Mouse (Mus musculus): ENCODE data around the gene Tmem191c.

Tmem191c gene

DNA sequence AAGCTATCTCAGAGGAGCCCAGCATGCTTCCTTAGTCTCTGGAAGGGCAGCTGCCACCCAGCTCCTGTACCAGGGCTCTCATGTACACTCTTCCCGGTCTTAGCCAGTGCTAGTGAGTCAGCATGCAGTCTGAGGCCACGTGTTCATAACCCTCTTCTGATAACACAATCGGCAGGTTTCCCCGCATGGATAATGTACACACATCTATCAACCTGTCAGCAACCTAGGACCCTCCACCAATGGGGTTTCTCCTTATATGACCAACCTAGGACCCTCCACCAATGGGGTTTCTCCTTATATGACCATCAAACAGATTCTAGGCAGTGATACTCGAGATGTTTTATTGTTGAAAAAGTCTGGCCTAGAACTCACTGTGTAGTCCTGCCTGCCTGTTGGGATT is 7.9 kb upstream of the Tmem191c start:
- DNase-seq: no peak

DNA sequence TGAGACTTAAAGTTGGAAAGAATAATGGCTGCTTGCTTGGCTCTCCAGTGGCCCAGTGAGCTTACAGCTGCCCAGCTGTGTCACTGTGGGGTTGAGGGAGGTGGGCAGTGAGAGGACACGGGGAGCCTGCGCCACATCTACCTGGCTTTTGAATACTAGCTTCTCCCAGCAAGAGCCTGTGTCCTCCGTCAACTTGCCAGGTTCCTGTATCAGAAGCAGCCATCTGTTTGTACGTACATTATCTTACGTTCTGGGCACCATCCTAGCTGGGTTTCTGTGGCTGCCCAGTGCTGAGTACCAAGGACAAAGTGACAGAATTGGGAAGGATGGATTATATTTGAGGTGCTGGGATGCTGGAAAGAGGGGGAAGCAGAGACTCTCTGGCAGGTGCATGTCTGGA is 6.0 kb upstream of the Tmem191c start:
- DNase-seq: no peak

DNA sequence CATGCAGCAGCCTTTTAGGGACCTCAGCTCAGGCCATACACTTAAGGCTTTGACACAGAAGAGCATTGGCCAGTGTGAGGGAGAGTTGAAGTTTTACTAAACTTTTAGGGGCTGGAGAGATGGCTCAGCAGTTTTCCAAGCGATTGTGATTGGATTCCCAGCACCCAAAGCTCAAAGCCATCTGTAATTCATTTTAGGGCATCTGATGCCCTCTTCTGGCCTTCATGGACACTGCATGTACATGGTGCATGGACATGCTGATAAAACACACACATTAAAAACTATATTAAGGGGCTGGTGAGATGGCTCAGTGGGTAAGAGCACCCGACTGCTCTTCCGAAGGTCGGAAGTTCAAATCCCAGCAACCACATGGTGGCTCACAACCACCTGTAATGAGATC is 4.8 kb upstream of the Tmem191c start:
- DNase-seq: peak; percentile 58 to 74

DNA sequence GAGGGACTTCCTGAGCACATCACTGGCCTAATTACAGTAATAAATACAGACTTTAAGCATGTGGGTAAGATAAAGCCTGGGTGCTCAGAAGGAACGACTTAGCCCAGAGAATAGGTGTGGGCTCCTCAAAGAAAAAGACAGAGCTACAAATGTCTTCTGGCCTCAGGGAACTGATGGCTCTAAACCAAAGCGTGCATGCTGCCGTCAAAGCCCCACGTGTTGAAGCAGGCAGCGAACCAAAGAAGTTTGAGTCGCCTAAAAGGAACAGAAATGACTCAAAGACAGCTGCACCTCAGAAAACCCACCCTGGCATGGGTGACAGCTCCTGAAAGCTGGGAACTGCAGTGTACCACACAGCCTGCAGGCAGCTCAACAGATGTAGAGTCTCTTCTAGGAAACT is 4.0 kb upstream of the Tmem191c start:
- no peak for DNase-seq

DNA sequence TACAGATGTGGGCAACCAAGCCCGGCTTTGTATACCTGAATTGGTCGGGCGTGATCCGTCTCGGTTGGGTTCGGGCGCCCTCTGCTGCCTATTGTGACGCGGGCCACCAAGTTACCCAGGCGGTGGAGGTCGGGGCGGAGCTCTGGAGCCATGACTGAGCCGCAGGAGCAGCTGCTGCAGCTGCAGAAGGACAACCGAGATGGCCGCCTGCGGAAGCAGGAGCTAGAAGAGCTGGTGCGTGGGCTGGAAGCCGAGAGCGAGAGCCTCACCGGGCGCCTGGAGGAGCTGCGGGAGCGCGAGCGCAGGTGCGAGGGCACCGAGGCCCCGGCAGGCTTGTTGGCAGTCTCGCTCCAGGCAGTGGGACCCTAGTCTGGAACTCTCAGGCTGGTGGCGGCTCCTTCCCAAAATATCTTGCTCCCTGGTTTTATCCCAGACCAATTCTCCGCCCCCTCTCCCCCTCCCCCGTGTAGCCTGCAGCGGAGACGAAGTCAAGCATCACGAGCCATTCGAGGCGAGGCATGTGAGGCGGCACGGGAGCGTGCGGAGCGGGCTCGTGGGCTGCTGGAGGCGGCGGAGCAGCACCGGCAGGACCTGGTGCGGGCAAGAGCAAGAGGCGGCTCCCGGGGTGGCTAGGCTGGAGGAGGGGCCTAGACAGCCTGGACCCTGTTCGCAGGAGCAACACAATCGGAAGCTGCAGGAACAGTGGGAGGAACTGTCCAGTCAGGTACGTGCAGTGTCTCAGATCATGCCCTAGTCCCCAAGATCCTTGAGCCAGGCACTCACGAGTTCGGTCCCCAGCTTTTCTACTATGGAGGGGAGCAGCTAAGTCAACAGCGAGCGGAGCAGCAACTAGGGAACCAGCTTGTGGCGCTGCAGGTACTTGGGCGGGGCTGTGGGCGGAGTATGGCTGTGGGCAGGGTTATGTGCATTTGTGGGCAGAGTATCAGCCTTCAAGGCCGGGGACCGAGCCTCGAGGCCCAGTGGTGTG is 581 bp downstream of the Tmem191c start:
- peak; percentile 94 to 97 for DNase-seq

DNA sequence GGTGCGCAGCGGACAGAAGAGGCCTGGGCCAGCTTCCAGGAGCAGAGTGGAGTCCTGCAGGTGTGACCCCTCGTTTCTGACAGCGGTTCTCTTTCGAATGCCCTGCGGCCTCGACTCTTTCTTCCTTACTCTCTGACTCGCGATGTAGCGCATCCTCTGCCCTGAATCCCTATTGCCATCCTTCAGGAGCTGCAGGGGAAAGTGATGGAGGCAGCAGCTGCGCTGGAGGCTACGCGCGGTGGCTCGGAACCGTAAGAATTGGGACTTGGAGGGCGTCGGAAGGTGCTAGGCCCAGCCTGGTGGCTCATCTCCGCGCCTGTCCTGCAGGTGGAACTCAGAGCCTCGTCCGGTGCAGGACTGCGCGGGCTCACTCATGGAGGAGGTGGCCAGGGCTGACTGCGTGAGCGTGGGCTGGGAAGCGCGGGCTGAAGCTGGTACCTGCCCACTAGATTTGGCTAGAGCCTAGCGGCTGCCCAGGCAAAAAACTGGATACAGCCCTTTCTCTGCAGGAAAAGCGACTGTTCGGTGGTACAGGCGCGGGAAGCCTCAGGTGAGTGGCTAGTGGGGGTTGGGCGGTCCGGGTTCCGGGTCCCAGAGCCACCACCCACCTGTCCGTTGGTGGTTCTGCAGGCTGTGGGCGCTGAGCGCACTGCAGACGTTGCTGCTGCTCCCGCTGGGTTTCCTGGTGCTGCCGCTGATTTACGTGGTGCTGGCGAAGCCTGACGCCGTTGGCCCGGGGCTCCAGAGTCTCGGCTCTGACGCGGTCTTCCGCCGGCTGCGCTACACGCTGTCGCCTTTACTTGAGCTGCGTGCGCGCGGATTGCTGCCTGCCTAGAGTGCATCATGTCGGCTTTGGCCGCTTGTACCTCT is 1.7 kb downstream of the Tmem191c start:
- peak in 1 of 2 experiments; percentile 21 for DNase-seq

DNA sequence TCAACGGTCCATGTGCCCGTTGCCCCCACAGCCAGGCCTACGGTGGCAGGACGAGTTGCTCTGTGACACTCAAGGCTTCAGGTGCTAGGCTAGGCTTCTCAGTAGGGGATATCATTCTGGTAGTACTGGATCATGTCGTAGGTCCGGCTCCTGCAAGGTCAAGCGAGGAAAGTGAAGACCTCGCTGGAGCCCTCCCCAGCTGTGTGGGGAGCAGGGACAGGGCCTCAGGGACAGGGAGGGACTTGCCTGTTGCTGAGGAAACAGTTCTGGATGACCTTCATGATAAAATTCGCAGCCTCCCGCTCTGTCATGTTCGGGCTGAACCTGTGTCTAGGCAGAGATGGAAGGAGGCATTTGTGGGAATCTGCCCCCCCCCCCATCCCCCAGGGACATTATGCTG is 4.6 kb downstream of the Tmem191c start:
- no peak for DNase-seq

DNA sequence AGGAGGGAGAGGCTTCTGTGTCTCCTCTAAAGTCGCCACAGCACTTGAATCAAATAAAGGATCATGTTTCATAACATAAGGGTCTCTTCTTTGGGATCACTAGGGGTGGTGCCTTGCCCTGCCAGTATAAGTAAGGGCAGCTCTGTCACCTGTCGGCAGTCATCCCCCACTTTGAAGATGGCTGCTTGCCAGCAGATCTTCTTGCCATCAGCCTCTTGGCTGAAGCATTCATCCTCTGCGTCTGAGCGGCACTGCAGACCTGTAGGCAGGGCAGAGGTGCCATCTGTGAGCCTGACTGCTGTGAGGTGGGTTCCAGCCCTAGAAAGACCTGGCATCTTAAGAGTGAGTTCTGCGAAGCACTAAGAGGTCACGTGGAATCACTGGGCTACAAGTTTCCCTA is 7.3 kb downstream of the Tmem191c start:
- no peak for DNase-seq

DNA sequence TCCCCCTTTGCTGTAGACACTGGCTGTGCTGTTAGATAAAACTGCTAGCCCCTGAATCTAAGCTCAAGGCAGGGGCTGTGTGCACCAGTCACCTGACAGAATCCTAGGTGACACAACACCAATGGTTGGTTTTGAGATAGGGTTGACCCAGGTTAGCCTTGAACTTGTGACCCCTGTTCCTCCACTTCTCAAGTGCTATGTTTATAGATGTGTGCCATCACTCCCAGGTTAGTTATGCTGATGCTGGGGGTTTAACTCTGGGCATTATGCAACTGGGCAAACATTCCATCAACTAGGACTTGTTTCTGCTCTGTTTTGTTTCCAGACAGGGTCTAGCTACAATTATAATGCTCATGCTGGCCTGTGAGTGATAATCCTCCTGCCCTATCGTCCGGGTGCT is 11.2 kb downstream of the Tmem191c start:
- no peak for DNase-seq

DNA sequence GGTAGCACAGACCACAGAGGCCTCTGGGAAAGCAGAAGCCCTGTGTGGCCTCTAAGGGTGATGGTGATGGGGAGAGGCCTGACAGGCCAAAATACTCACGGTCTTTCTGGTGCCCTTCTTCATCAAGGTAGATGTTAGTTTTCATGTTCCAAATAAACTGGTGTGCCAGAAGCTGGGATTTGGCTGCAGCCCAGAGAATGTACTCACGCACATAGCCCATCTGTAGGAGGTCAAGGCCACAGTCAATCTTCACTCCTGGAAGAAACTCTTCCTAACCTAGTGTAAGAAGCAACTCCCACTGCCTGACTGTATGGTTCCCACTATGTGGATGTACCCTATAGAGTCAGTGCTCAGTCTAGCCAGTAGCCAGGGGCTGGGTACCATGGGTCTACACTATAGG is 15.1 kb downstream of the Tmem191c start:
- no peak for DNase-seq

DNA sequence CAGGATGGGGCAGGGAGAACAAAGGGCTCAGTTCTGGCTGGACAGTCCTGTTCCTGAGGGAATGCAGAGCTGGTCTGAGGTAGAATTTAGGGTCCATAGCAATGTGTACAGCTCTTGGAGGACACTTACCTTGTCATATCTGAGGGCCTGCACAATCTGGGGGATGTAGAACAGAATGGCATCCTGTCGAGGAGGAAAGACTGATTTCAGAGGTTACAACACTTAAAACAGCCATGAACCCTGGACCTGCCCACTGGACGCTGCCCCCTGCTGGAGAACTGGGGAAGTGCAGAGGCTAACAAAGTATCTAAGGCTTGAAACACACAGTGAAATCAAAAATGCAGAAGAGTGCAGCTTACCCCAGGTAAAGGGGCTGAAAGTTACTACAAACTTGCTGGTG is 16.9 kb downstream of the Tmem191c start:
- peak; percentile 60 to 86 for DNase-seq

DNA sequence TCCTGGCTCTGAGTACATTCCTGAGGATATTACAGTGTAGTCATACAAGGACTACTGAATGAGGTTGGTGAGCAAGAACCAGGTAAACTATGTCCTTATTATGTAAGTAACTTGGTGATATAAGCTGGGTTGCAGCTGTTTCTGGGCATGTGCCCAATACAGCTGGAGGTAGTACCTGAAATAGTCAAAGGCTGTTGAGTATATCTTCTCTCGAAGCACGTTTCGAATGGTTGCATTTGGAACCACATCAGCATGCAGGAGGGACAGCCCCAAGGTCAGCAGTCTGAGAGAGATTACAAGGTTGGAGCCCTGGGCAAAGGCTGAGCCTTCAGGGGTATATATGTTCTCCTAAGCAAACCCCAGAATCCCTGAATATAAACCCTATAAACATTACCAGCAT is 24.9 kb downstream of the Tmem191c start:
- DNase-seq: no peak

DNA sequence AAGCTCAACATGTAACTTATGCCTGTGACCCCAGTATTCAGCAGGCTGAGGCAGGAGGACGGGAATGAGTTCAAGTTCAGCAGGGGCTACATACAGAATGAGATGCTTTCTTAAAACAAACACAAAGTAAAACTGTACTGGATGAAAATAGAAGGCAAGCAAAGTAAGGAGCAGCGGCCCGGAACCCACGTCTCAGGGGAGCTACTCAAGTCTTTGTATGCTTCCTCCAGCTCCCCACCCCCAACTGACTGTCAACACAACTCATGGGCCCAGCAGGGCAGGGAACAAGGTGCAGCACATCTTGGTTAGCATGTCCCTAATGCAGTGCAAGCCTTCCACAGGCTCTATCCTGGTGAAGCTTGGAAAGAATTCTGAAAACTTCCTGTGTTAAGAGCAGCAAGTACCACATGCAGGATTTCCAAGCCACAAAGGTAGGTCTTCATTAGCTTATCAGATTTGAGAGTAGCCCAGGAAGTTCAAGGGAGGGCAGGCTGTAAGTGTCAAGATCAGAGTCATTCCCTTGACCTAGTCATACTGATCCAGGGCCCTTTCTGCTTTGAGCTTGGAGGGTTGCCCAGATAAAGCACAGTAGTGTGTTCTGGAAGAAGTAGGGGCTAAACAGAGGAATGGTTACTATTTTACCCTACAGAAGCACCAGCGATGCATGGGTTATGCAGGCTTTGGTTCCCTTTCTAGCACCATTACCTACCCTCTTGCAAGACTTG is 27.8 kb downstream of the Tmem191c start:
- no peak for DNase-seq

DNA sequence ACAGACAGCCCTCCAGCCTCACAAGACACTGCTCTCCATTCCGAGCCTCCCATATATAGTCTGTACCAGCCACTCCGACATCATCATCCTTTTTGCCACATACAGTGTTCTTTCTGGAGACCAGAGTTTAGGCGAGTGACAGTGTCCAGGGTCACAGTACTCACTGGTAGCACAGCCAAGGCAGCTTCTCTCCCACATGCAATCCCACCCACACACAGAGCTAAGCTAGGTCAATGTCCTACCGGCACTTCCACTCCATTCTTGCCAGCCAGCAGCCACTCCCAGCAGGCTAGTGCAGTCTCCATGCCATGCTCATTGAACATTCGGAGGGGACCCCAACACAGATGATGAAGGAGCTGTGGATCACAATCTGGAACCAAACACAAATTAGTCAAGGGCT is 31.6 kb downstream of the Tmem191c start:
- no peak for DNase-seq

DNA sequence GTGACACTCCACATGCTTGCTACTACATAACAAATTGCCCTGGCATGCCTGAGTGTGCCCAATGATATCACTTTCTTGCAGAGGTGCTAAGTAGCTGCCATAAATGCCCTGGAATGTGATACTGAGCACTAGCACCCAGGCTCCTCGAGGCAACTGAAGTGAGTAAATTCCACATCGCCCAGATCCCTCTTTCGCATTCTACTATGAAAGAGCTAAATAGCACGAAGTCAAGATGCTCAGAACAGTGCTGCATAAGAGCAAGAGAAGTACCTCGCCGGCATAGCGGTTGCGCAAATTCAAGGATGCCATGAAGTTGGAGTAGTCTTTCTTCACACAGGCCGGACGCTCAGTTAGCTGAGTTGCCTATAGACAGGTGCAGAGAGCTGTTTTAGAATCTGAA is 33.2 kb downstream of the Tmem191c start:
- DNase-seq: no peak

DNA sequence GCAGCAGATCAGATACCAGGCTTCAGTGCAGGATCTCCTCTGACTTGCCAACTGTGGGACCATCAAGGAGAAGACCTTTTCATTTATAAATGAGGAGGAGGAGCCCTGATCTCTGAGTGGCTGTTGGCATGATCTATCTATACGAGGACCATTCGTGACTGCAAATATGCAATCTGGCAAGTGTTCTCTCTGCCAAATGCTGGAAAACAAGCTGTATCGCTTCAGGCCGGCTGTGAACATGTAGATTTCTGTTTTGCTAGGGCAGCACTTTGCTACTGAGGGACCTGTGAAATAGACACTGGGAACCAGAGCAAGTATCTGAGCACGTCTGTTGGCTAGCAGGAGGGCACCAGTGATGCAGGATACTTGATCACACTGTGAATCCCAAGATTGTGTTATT is 36.7 kb downstream of the Tmem191c start:
- DNase-seq: no peak

DNA sequence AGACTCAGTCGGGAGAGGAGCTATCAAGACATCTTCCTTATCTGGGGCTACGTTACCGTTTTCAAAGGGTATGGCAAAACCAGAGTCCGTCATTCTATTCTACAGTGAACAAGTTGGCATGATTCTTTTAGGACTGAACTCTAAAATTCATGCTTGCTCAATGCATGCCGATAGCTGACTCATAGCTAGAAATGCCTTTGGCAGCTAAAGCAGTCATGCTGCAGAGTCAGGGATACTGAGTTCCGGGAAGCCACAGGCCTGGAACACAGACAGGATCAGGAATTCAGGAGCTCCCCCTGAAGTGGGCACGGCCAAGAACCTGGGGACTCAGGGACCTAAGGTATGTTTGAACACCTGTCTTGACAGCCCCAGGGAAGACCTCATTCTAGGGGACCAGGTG is 40.7 kb downstream of the Tmem191c start:
- DNase-seq: no peak

DNA sequence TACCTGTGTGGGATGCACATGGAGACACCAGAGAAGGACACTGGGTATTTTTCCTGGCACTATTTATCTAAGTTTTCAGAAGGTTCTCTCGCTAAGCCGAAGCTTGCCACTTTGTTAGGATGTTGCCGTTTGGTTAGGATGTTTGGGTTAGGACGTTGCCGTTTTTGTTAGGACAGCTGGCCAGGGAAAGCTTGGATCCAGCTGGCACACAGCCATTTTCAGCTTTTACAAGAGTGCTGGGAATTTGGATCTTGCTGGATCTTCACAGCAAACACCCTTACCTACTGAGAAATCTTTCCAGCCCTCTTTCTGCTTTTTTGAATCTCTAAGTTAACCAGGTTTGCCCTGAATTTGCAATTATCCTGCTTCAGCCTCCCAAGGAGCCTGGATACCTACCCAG is 45.6 kb downstream of the Tmem191c start:
- DNase-seq: peak in 1 of 2 experiments; percentile 27

DNA sequence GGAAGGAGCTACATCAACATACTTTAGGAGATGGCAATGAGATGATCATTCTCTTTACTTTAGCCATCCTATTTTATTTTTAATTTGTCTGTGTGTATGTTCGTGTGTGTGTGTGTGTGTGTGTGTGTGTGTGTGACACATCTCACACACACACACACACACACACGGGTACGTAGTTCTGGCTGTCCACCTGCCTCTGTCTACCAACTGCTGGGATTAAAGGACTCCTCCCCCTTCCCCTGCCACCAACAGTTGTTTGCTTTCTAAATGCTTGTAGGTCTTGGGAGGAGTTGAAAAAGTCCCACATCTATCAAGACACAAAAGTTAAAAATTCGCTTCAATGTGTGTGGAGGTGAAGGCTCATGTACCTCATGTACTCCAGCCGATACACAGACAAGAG is 48.9 kb downstream of the Tmem191c start:
- DNase-seq: no peak

DNA sequence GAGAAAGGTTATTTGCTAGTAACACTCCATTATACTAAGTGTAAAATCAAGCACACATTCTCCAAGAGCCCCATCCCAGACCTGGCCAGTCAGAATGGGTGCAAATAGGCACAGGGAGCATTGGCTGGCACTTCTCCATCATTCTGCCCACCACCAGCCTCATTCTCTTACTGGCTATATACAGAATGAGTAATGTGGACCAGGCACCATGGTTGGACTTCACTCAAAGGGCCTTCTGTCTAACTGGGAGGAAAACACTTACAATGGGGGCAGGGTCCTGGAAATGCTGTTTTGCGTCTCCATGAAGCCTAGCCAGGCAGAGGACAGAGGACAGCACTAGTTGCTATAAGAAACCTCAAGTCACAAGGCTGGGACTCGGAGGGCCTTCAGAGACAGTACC is 50.2 kb downstream of the Tmem191c start:
- DNase-seq: no peak

DNA sequence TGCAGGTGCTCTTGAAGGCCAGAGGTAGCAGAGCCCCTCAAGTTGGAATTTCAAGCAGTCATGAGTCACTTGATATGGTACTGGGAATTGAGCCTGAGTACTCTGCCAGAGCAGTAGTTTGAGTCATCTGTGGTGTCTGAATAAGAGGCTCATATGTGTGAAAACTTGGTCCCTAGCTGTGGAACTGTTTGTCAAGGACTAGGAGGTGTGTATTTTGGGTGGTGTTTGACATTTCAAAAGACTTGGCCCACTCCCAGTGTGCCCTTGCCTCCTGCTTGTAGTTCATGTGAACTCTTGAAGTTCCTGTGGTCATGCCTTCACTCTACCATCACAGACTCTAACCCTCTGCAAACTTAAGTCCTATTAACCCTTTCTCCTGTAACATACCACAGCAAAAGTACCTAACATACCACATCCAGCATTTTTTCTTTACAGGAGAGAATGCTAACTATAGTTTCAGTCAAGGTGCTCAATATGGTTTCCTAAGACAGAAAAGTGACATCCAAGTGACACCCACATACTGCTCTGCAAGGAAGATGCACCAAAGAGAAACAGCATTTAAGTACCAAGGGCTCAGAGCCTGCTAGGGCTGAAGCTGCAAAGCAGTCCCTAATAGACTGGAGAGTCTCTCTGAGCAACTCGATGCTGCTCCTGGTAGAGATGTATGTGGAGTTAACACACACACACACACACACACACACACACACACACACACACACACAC is 54.1 kb downstream of the Tmem191c start:
- no peak for DNase-seq

DNA sequence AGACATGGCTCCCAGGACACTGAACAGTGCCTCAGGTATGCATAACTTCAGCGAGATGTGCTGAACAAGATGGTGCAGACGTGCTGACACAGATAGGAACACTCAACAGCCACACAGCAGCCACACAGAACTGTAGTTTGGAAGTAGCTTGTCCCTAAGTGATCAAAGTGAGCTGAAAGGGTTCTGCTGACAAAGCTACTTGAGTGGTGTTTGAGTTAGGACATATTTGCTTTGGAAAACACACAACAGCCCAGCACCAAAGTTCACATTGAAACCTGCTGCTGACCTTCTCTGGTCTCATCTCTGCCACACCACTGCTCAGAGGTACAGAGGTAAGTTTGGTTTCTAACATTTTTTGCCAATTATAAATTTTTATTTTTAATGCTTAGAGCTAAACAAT is 55.2 kb downstream of the Tmem191c start, which contains the start of gene Serpind1:
Serpind1 (plus strand) TSS at position 256 of the 400 bp plus-strand sequence.
- no peak for DNase-seq

Data from kidney, postnatal 25 days (tissue).